Mouse (Mus musculus): ENCODE measurements around the gene Spice1. TPM values are rescaled to one million over a fixed set of nuclear protein-coding genes. Genes with fewer than 3 reads are reported as not detected.
A peak's percentile ranks its signal among the peaks of the same experiment; 100 is the strongest.

The Spice1 gene
- total RNA-seq, 1 experiment = 15.3 TPM

- Histone ChIP-seq H3K4me3 (ENCODE audit: insufficient read depth in 1 of 2, low read depth in 1 of 2, low read length in 2 of 2, poor library complexity in 1 of 2, severe bottlenecking in 1 of 2) (peak within 1 kb of the TSS; percentile 13 to 25; a peak in 3 of 4 replicates), H3K4me1 (ENCODE audit: control insufficient read depth in 2 of 2, insufficient read depth in 2 of 2, low read length in 2 of 2, poor library complexity in 1 of 2) (peaks cover 4 to 14% of the 10 kb centered on the region in 2 experiments; a peak in 2 of 4 replicates), H3K9ac (ENCODE audit: insufficient read depth, low read depth, low read length, poor library complexity, severe bottlenecking) (peak within 1 kb of the TSS; percentile 29; the same call in 1 of the 2 replicates), H3K36me3 (ENCODE audit: control insufficient read depth, insufficient read depth, low read length, poor library complexity, severe bottlenecking) (peaks cover under 1% of the 10 kb centered on the region; the same call in 1 of the 2 replicates), H3K9me3 (ENCODE audit: control insufficient read depth, insufficient read depth, low read depth, low read length) (no peaks in the 10 kb centered on the region), H3K27ac (ENCODE audit: insufficient read depth, low read depth, low read length, poor library complexity, severe bottlenecking) (no peak within 1 kb of the TSS)
- TF ChIP-seq HCFC1 (IDR thresholded peaks at IDR 0.05; ENCODE audit: borderline replicate concordance, insufficient read depth, low read length) (peak; percentile 70; the same call in 1 of the 2 replicates), CHD2 (IDR thresholded peaks at IDR 0.05; ENCODE audit: low read depth, low read length) (peak; percentile 67; the same call in 1 of the 2 replicates), MAFK (IDR thresholded peaks at IDR 0.05; ENCODE audit: insufficient read depth, low read depth, low read length) (no peak), ZC3H11A (IDR thresholded peaks at IDR 0.05; ENCODE audit: borderline replicate concordance, low read depth, low read length) (no peak)
- in situ Hi-C loops (cut with MboI; ENCODE audit: low sequenced_read_pairs in 2 of 2, unreplicated experiment in 2 of 2) = no loop called here
- peak; percentile 92 for DNase-seq (ENCODE audit: low read depth, low spot score)
Observed at GRCm38 (mm10) chr16:44394577-44395243, 47.8 kb downstream of the Spice1 start, which contains the start of gene Cfap44. Cfap44 (plus strand) TSS chr16:44394796.

GRCm38 (mm10) chr16:44404933-44405332, 58.0 kb downstream of the Spice1 start:
- no peak for DNase-seq (ENCODE audit: low read depth, low spot score)
- Histone ChIP-seq H3K4me1 (ENCODE audit: control insufficient read depth in 2 of 2, insufficient read depth in 2 of 2, low read length in 2 of 2, poor library complexity in 1 of 2) (no peaks in the 10 kb centered on the region), H3K9ac (ENCODE audit: insufficient read depth, low read depth, low read length, poor library complexity, severe bottlenecking) (no peak overlapping the region), H3K27ac (ENCODE audit: insufficient read depth, low read depth, low read length, poor library complexity, severe bottlenecking) (no peak overlapping the region), H3K9me3 (ENCODE audit: control insufficient read depth, insufficient read depth, low read depth, low read length) (no peaks in the 10 kb centered on the region), H3K4me3 (ENCODE audit: insufficient read depth in 1 of 2, low read depth in 1 of 2, low read length in 2 of 2, poor library complexity in 1 of 2, severe bottlenecking in 1 of 2) (no peak overlapping the region), H3K36me3 (ENCODE audit: control insufficient read depth, insufficient read depth, low read length, poor library complexity, severe bottlenecking) (no peaks in the 10 kb centered on the region)
- in situ Hi-C loops (cut with MboI; ENCODE audit: low sequenced_read_pairs in 2 of 2, unreplicated experiment in 2 of 2) = no loop called here
- no peak for TF ChIP-seq MAFK (IDR thresholded peaks at IDR 0.05; ENCODE audit: insufficient read depth, low read depth, low read length)
- no peak for TF ChIP-seq ZNF384 (IDR thresholded peaks at IDR 0.05; ENCODE audit: low read depth, low read length)
- no peak for TF ChIP-seq CHD2 (IDR thresholded peaks at IDR 0.05; ENCODE audit: low read depth, low read length)
- no peak for TF ChIP-seq HCFC1 (IDR thresholded peaks at IDR 0.05; ENCODE audit: borderline replicate concordance, insufficient read depth, low read length)
- no peak for TF ChIP-seq ZC3H11A (IDR thresholded peaks at IDR 0.05; ENCODE audit: borderline replicate concordance, low read depth, low read length)

- H3K9ac ChIP-seq (ENCODE audit: insufficient read depth, low read depth, low read length, poor library complexity, severe bottlenecking) = no peak overlapping the region
- in situ Hi-C loops (cut with MboI; ENCODE audit: low sequenced_read_pairs in 2 of 2, unreplicated experiment in 2 of 2) = no loop called here
- no peak for TF ChIP-seq CHD2 (IDR thresholded peaks at IDR 0.05; ENCODE audit: low read depth, low read length)
- TF ChIP-seq ZC3H11A (IDR thresholded peaks at IDR 0.05; ENCODE audit: borderline replicate concordance, low read depth, low read length) = no peak
- TF ChIP-seq HCFC1 (IDR thresholded peaks at IDR 0.05; ENCODE audit: borderline replicate concordance, insufficient read depth, low read length) = no peak
- no peak for TF ChIP-seq ZNF384 (IDR thresholded peaks at IDR 0.05; ENCODE audit: low read depth, low read length)
- no peak for TF ChIP-seq MAFK (IDR thresholded peaks at IDR 0.05; ENCODE audit: insufficient read depth, low read depth, low read length)
- no peaks in the 10 kb centered on the region for H3K36me3 ChIP-seq (ENCODE audit: control insufficient read depth, insufficient read depth, low read length, poor library complexity, severe bottlenecking)
- no peak overlapping the region for H3K27ac ChIP-seq (ENCODE audit: insufficient read depth, low read depth, low read length, poor library complexity, severe bottlenecking)
- H3K4me3 ChIP-seq (ENCODE audit: insufficient read depth in 1 of 2, low read depth in 1 of 2, low read length in 2 of 2, poor library complexity in 1 of 2, severe bottlenecking in 1 of 2) = no peak overlapping the region
- no peak for DNase-seq (ENCODE audit: low read depth, low spot score)
- no peaks in the 10 kb centered on the region for H3K4me1 ChIP-seq (ENCODE audit: control insufficient read depth in 2 of 2, insufficient read depth in 2 of 2, low read length in 2 of 2, poor library complexity in 1 of 2)
- no peaks in the 10 kb centered on the region for H3K9me3 ChIP-seq (ENCODE audit: control insufficient read depth, insufficient read depth, low read depth, low read length)
Observed at GRCm38 (mm10) chr16:44407211-44407610, 60.3 kb downstream of the Spice1 start.

DNA sequence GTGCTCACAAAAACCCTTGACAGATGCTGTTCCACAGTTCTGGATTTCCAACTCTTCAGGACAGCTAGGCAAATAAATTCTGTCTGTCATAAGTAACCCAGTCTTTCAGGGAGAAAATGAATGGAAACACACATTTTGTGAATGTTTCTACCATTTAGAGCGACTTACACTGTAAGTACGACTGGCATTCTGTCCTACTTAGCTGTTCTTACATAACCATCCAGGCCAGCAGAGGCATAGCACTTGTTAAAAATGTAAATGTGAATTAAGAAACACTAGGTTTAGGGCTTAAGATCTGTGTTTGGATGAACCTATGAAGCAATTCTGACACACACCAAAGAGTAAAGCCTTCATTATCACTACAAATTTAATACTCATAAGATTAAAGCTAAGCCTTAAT, 61.4 kb downstream of the Spice1 start:
- no peak for TF ChIP-seq MAFK (IDR thresholded peaks at IDR 0.05; ENCODE audit: insufficient read depth, low read depth, low read length)
- no peak for TF ChIP-seq CHD2 (IDR thresholded peaks at IDR 0.05; ENCODE audit: low read depth, low read length)
- no peak for TF ChIP-seq HCFC1 (IDR thresholded peaks at IDR 0.05; ENCODE audit: borderline replicate concordance, insufficient read depth, low read length)
- no peaks in the 10 kb centered on the region for H3K36me3 ChIP-seq (ENCODE audit: control insufficient read depth, insufficient read depth, low read length, poor library complexity, severe bottlenecking)
- DNase-seq (ENCODE audit: low read depth, low spot score) = no peak
- in situ Hi-C loops (cut with MboI; ENCODE audit: low sequenced_read_pairs in 2 of 2, unreplicated experiment in 2 of 2) = no loop called here
- no peaks in the 10 kb centered on the region for H3K4me1 ChIP-seq (ENCODE audit: control insufficient read depth in 2 of 2, insufficient read depth in 2 of 2, low read length in 2 of 2, poor library complexity in 1 of 2)
- no peak overlapping the region for H3K27ac ChIP-seq (ENCODE audit: insufficient read depth, low read depth, low read length, poor library complexity, severe bottlenecking)
- no peak overlapping the region for H3K4me3 ChIP-seq (ENCODE audit: insufficient read depth in 1 of 2, low read depth in 1 of 2, low read length in 2 of 2, poor library complexity in 1 of 2, severe bottlenecking in 1 of 2)
- H3K9me3 ChIP-seq (ENCODE audit: control insufficient read depth, insufficient read depth, low read depth, low read length) = no peaks in the 10 kb centered on the region
- no peak overlapping the region for H3K9ac ChIP-seq (ENCODE audit: insufficient read depth, low read depth, low read length, poor library complexity, severe bottlenecking)
